ENCODE assay signal across 8 mouse cellular contexts in genomic region chr4:82400536-82400935, GRCm38 (mm10).
A peak's percentile ranks its signal among the peaks of the same experiment; 100 is the strongest.
DNase-seq lines count a peak whose midpoint lies in the region; ATAC-seq and TF ChIP-seq lines count a peak whose summit lies in the region.

No protein-coding gene starts in this region.

- no peak for TF ChIP-seq CTCF in lung, postnatal 0 days (IDR thresholded peaks at IDR 0.05)

- ATAC-seq in intestine, embryonic 14.5 days (replicated peaks; ENCODE audit: low FRiP score, low TSS enrichment, low read depth) = peak; percentile 51; the same call in 1 of the 2 replicates
- ATAC-seq in lung, postnatal 0 days = peak; percentile 84
- no peak for ATAC-seq in frontal cortex, adult (ENCODE audit: low TSS enrichment)

- no peak overlapping the region for H3K9ac ChIP-seq in intestine, embryonic 14.5 days (ENCODE audit: low read length)
- H3K9ac ChIP-seq in lung, postnatal 0 days (replicated peaks; ENCODE audit: low read depth) = no peak overlapping the region

- 13% methylated on average over 5 of the region's 5 CpGs for WGBS in forebrain, embryonic 10.5 days
- WGBS in intestine, embryonic 14.5 days = 19% methylated on average over 5 of the region's 5 CpGs
- WGBS in lung, postnatal 0 days = 18% methylated on average over 5 of the region's 5 CpGs

- no peak overlapping the region for H3K4me2 ChIP-seq in intestine, embryonic 14.5 days (ENCODE audit: low read length)
- H3K4me2 ChIP-seq in lung, postnatal 0 days (replicated peaks; ENCODE audit: low read depth, low read length) = 0 out of 2 replicates have a peak overlapping the region, but pooled peaks have one; percentile 6

- H3K4me1 ChIP-seq in forebrain, embryonic 10.5 days = peaks cover 49% of the 10 kb centered on the region
- H3K4me1 ChIP-seq in intestine, embryonic 14.5 days (replicated peaks; ENCODE audit: control insufficient read depth, insufficient read depth, low read length) = peaks cover 39% of the 10 kb centered on the region
- H3K4me1 ChIP-seq in lung, postnatal 0 days (ENCODE audit: insufficient read depth, low read depth, low read length) = peaks cover 26% of the 10 kb centered on the region; the same call in 1 of the 2 replicates

- H3K9me3 ChIP-seq in forebrain, embryonic 10.5 days = no peaks in the 10 kb centered on the region
- no peaks in the 10 kb centered on the region for H3K9me3 ChIP-seq in intestine, embryonic 14.5 days (ENCODE audit: control insufficient read depth, low read length)
- H3K9me3 ChIP-seq in lung, postnatal 0 days (ENCODE audit: low read length) = no peaks in the 10 kb centered on the region

- H3K27me3 ChIP-seq in forebrain, embryonic 10.5 days (ENCODE audit: poor library complexity, severe bottlenecking) = peaks cover 6% of the 10 kb centered on the region
- no peaks in the 10 kb centered on the region for H3K27me3 ChIP-seq in intestine, embryonic 14.5 days (replicated peaks; ENCODE audit: control insufficient read depth, insufficient read depth, low read length)
- no peaks in the 10 kb centered on the region for H3K27me3 ChIP-seq in lung, postnatal 0 days (replicated peaks; ENCODE audit: insufficient read depth, low read length)

- DNase-seq in gastrocnemius, postnatal 25 days = peak; percentile 30
- no peak for DNase-seq in gastrocnemius, postnatal 10 days
- no peak for DNase-seq in forebrain, embryonic 10.5 days (ENCODE audit: extremely low spot score, low spot score)
- DNase-seq in intestine, embryonic 14.5 days (ENCODE audit: low spot score) = peak; percentile 53
- DNase-seq in lung, postnatal 0 days (ENCODE audit: low spot score) = peak; percentile 78
- no peak for DNase-seq in right cerebral cortex, postnatal 25 days
- DNase-seq in cerebellum, adult 8-10 months = no peak

- no peaks in the 10 kb centered on the region for H3K36me3 ChIP-seq in forebrain, embryonic 10.5 days (replicated peaks)
- no peaks in the 10 kb centered on the region for H3K36me3 ChIP-seq in intestine, embryonic 14.5 days (ENCODE audit: control insufficient read depth, insufficient read depth, low read length)
- no peaks in the 10 kb centered on the region for H3K36me3 ChIP-seq in lung, postnatal 0 days (ENCODE audit: insufficient read depth, low read length)

- no peak overlapping the region for H3K4me3 ChIP-seq in forebrain, embryonic 10.5 days
- H3K4me3 ChIP-seq in intestine, embryonic 14.5 days (ENCODE audit: low read depth, low read length) = no peak overlapping the region
- H3K4me3 ChIP-seq in lung, postnatal 0 days (ENCODE audit: low read depth, low read length) = no peak overlapping the region

- H3K27ac ChIP-seq in forebrain, embryonic 10.5 days = peak overlapping the region; percentile 61; the same call in 1 of the 2 replicates
- peak overlapping the region; percentile 64; the same call in 1 of the 2 replicates for H3K27ac ChIP-seq in intestine, embryonic 14.5 days (ENCODE audit: low read depth)
- H3K27ac ChIP-seq in lung, postnatal 0 days (ENCODE audit: low read length) = peak overlapping the region; percentile 71

- peak; percentile 67 for TF ChIP-seq EP300 in lung, postnatal 0 days (IDR thresholded peaks at IDR 0.05)

Comparison
In these comparisons a context has a peak if more than half of its experiments do, and no peak if none do; other contexts are left out.
1. DNase-seq: peak in gastrocnemius, postnatal 25 days (single experiment), intestine, embryonic 14.5 days (single experiment) and lung, postnatal 0 days (single experiment); none in gastrocnemius, postnatal 10 days (single experiment), forebrain, embryonic 10.5 days (single experiment), right cerebral cortex, postnatal 25 days (single experiment) and cerebellum, adult 8-10 months (single experiment).
2. Peak in every context shown above with its lines, with median percentiles within 50 percentile points of each other: H3K27ac ChIP-seq.